Mouse (Mus musculus) hindbrain, embryonic 10.5 days (tissue): Measurements from ENCODE around the gene F2rl3. TPM values are rescaled to one million over a fixed set of nuclear protein-coding genes. Genes with fewer than 3 reads are reported as not detected.

Experiments
- DNase-seq: peaks from one replicate; pipeline ENCODE4 v3.0.0-alpha.2; 2017; ENCODE audit warnings: low spot score
- H3K27ac ChIP-seq: fragments of 300-500 bp; sonication (generic); 2 replicates; pipeline ENCODE4 v1.5.1; 2016; ENCODE audit warnings: mild to moderate bottlenecking, moderate library complexity
- H3K27me3 ChIP-seq: fragments of 300-500 bp; sonication (generic); 2 replicates; pipeline ENCODE4 v1.6.1; 2016; ENCODE audit warnings: mild to moderate bottlenecking; ENCODE audit not compliant: poor library complexity, insufficient read depth, severe bottlenecking
- H3K36me3 ChIP-seq: fragments of 300-500 bp; sonication (generic); 2 replicates; pipeline ENCODE4 v1.6.1; 2016; ENCODE audit warnings: mild to moderate bottlenecking, moderate library complexity
- H3K4me1 ChIP-seq: fragments of 300-500 bp; sonication (generic); replicated peaks from 2 replicates; pipeline ENCODE4 v1.6.1; 2016; ENCODE audit warnings: mild to moderate bottlenecking
- H3K4me3 ChIP-seq: fragments of 300-500 bp; sonication (generic); 2 replicates; pipeline ENCODE4 v1.5.1; 2016; ENCODE audit warnings: mild to moderate bottlenecking, moderate library complexity
- H3K9me3 ChIP-seq: fragments of 300-500 bp; sonication (generic); 2 replicates; pipeline ENCODE4 v1.6.1; 2016; ENCODE audit warnings: mild to moderate bottlenecking, moderate library complexity
- WGBS: fragments of 180-500 bp; shearing (Covaris S2); methylation state at CpG from one replicate; pipeline ENCODE4 v1.1.7; 2016; 5-methylcytosine and 5-hydroxymethylcytosine counted together
- polyA plus RNA-seq: library from polyadenylated mRNA; unstranded; fragments of >200 nt; fragmentation: Nextera tagmentation; extraction: Ambion mirVana; gene quantifications from 2 replicates; pipeline ENCODE4 v1.2.1, GENCODE M21; 2016

Gene F2rl3
- polyA plus RNA-seq, 1 experiment from 2014 or later = 2.5 TPM

DNA sequence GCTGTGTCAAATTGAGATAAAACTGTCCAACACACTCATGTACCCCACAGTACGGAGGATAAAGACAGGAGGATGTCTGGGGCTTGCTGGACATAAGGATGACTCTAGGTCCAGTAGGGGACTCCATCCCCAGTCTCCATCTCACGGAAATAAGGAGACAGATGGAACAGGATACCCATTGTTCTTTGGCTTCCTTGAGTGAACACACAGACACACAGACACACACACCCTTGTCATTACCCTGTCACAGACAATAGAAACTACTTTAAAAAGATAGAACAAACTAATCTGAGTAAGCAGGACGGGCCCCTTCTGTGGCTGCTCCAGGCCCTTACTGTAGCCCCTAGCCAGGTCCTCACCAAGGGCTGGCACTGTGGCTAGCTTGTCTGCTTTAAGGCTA, 9.4 kb upstream of the F2rl3 start:
- no peak overlapping the region for H3K4me3 ChIP-seq
- no peaks in the 10 kb centered on the region for H3K9me3 ChIP-seq
- WGBS = 85% methylated on average over 3 of the region's 3 CpGs
- DNase-seq = peak; percentile 1
- H3K4me1 ChIP-seq = no peaks in the 10 kb centered on the region
- H3K27ac ChIP-seq = no peak overlapping the region
- no peaks in the 10 kb centered on the region for H3K27me3 ChIP-seq
- peaks cover 96% of the 10 kb centered on the region for H3K36me3 ChIP-seq

DNA sequence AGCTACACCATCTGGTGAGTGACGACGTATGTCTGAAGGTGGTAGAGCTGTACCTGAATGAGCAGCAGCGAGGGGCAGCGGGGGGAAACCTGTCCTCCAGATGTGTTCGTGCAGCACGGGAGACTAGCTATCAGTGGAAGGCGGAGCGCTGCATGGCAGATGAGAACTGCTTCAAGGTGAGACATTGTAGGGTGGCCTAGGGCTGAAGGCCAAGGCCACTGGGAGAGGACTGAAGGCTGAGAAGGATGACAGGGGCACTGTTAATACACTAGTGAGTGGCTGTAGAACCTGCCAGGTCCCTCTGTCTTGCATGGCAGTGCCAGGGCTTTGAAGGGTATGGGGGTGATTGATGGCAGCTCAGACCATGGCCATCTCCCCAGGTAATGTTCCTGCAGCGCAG, 8.5 kb upstream of the F2rl3 start:
- no peak overlapping the region for H3K4me3 ChIP-seq
- no peaks in the 10 kb centered on the region for H3K4me1 ChIP-seq
- H3K9me3 ChIP-seq = no peaks in the 10 kb centered on the region
- H3K27me3 ChIP-seq = no peaks in the 10 kb centered on the region
- peak; percentile 1 for DNase-seq
- no peak overlapping the region for H3K27ac ChIP-seq
- 96% methylated on average over 9 of the region's 9 CpGs for WGBS
- peaks cover 96% of the 10 kb centered on the region for H3K36me3 ChIP-seq

DNA sequence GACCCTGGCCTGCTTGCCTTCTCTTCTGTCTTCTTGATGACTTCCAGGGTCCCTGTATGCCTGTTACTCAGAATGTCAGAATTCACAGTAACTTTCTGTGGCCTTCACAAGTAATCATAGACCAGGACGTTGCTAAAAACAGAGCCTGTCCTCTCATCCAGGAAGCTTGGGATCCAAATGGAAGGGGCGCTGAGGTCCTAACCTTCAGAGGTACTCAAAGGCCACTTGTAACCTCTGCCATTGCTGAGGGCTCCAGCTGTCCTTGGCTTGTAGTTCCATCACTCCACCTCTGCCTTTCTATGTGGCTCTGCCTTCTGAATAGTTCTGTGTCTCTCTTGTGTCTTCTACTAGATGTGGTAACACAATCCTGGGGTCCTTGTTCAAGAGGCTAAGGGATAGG, 7.9 kb upstream of the F2rl3 start:
- Histone ChIP-seq H3K27me3 (no peaks in the 10 kb centered on the region), H3K36me3 (peaks cover 96% of the 10 kb centered on the region), H3K4me1 (no peaks in the 10 kb centered on the region), H3K9me3 (no peaks in the 10 kb centered on the region), H3K4me3 (no peak overlapping the region), H3K27ac (no peak overlapping the region)
- 91% methylated on average over 2 of the region's 2 CpGs for WGBS
- DNase-seq = no peak

DNA sequence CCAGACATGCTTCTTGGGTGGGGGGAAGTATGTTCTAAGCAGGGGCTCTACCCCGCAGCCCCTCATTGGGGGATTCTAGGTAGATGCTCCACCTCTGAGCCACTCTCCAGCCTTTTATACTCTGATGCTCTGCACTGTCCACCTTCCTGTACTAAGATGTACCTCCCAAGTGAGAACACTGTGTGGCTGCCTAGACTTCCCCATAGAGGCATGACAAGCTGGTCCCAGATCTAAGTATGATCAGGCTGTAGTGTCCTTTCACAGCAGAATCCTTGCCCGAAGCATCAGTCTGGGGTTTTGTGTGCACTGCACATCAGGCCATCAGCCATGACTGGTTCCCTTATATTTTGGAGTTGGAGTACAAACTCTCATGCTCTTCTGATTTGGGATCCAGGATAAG, 5.6 kb upstream of the F2rl3 start:
- peaks cover 84% of the 10 kb centered on the region for H3K36me3 ChIP-seq
- no peaks in the 10 kb centered on the region for H3K9me3 ChIP-seq
- no peak overlapping the region for H3K27ac ChIP-seq
- 91% methylated on average over 2 of the region's 2 CpGs for WGBS
- H3K4me1 ChIP-seq = no peaks in the 10 kb centered on the region
- no peaks in the 10 kb centered on the region for H3K27me3 ChIP-seq
- no peak overlapping the region for H3K4me3 ChIP-seq
- DNase-seq = peak; percentile 1

DNA sequence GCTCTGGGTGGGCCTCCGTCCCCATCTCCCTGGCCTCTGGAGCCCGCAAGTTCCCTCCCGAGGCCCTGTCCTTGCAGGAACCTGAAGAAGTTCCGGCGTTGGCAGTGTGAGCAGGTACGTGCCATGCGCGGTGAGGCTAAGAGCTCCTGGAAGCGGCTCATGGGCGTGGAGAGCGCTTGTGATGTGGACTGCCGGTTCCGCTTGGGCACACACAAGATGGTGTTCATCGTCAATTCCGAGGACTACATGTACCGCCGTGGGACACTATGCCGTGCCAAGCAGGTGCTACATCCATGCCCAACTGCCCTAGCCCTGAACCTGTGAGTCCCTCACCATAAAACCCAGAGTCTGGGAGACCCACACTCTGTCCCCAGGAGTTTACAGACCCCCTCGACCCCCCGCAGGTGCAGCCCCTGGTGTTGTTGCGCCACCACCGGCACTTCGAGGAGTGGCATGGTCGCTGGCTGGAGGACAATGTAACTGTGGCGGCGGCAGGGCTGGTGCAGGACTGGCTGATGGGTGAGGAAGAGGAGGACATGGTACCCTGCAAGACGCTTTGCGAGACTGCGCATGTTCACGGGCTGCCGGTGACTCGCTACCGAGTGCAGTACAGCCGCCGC, 4.8 kb upstream of the F2rl3 start:
- H3K9me3 ChIP-seq = no peaks in the 10 kb centered on the region
- H3K27me3 ChIP-seq = no peaks in the 10 kb centered on the region
- WGBS = 96% methylated on average over 35 of the region's 35 CpGs
- no peak overlapping the region for H3K27ac ChIP-seq
- peaks cover 75% of the 10 kb centered on the region for H3K36me3 ChIP-seq
- H3K4me1 ChIP-seq = no peaks in the 10 kb centered on the region
- H3K4me3 ChIP-seq = no peak overlapping the region
- DNase-seq = no peak

DNA sequence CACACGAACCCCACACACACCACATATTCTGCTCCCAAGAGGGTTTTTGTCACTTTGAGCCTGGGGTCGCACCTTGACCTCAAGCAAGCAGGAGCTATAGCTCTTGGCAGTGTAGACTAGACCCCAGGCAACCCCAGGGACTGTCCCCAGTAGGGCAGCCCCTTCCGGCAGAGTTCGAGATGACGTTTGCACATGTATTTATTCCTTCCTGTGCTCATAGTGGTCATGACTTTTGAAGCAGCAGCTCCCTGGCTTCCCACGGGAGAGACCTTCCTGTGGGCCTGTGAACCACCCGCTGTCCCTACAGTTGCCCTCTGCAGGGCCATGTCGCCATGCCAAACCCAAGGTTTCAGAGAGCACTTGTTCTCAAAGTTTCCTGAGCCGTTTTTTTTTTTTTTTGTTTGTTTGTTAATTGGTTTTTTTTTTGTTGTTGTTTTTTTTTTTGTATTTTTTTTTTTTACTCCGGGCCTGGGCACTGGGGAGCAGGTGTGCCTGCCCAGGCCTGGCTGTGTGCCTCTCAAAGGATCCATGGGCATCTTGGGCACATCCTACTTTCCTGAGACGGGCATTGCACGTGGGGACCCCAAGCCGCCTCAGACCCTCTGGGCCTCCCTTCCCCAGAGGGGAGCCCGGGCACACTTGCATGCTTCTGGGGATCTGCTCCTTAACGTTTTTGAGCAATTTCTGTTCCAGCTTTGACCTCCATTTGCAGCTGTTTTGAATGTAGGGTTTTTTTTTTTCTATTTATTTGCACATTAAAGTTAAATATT, 4.1 kb upstream of the F2rl3 start:
- WGBS = 93% methylated on average over 15 of the region's 15 CpGs
- Histone ChIP-seq H3K27ac (no peak overlapping the region), H3K9me3 (no peaks in the 10 kb centered on the region), H3K36me3 (peaks cover 68% of the 10 kb centered on the region), H3K27me3 (no peaks in the 10 kb centered on the region), H3K4me1 (no peaks in the 10 kb centered on the region), H3K4me3 (no peak overlapping the region)
- DNase-seq = no peak

DNA sequence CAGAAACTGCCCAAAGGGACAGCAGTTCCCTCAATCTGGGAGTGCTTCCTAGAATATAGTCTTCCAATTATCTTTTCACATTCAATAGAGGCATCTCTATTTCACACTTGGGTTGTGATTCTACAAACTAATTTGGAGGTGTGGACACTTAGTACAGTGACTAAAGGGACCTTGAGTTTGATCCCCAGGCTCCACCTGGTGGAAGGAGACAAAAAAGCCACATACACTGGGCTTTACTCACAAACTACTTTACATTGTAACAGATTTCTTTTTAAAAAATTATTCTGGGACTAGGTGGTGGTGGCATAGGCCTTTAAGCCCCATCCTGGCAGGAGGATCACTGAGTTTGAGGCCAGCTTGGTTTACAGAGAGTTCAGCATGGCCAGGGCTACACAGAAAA, 3.4 kb upstream of the F2rl3 start:
- no peaks in the 10 kb centered on the region for H3K4me1 ChIP-seq
- no peak overlapping the region for H3K4me3 ChIP-seq
- H3K9me3 ChIP-seq = no peaks in the 10 kb centered on the region
- no peak for DNase-seq
- no peak overlapping the region for H3K27ac ChIP-seq
- H3K27me3 ChIP-seq = no peaks in the 10 kb centered on the region
- peaks cover 61% of the 10 kb centered on the region for H3K36me3 ChIP-seq

DNA sequence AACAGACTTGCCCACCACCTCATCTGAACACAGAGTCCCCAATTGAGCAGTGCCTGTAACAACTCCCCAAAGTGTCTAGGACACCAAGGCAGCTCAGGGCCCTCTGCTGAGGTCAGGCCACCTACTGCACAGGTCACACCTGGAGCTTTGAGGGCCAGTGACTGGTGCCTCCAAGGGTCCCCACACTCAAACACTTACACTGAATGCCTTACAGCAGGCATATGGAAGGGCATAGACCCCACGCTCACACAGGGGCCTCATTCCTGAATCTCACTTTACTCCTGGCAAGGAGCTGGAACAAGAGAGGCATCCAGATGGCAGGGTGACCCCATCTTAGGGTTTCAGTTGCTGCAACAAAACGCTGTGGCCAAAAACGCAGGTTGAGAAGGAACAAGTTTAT, 1.5 kb upstream of the F2rl3 start:
- WGBS = 89% methylated on average over 3 of the region's 3 CpGs
- H3K36me3 ChIP-seq = peaks cover 46% of the 10 kb centered on the region
- no peaks in the 10 kb centered on the region for H3K27me3 ChIP-seq
- H3K27ac ChIP-seq = no peak overlapping the region
- no peak for DNase-seq
- no peaks in the 10 kb centered on the region for H3K9me3 ChIP-seq
- no peak overlapping the region for H3K4me3 ChIP-seq
- H3K4me1 ChIP-seq = no peaks in the 10 kb centered on the region

DNA sequence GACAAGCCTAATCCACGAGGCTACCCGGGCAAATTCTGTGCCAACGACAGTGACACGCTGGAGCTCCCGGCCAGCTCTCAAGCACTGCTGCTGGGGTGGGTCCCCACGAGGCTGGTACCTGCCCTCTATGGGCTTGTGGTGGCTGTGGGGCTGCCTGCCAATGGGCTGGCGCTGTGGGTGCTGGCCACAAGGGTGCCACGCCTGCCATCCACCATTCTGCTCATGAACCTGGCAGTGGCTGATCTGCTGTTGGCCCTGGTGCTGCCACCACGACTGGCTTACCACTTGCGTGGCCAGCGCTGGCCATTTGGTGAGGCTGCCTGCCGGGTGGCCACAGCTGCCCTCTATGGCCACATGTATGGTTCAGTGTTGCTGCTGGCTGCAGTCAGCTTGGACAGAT, 626 bp downstream of the F2rl3 start:
- Histone ChIP-seq H3K36me3 (peaks cover 25% of the 10 kb centered on the region), H3K4me3 (no peak overlapping the region), H3K27ac (peak overlapping the region; percentile 13), H3K4me1 (peaks cover 5% of the 10 kb centered on the region; the same call in 1 of the 2 replicates), H3K9me3 (no peaks in the 10 kb centered on the region), H3K27me3 (no peaks in the 10 kb centered on the region)
- no peak for DNase-seq
- WGBS = 92% methylated on average over 12 of the region's 12 CpGs

DNA sequence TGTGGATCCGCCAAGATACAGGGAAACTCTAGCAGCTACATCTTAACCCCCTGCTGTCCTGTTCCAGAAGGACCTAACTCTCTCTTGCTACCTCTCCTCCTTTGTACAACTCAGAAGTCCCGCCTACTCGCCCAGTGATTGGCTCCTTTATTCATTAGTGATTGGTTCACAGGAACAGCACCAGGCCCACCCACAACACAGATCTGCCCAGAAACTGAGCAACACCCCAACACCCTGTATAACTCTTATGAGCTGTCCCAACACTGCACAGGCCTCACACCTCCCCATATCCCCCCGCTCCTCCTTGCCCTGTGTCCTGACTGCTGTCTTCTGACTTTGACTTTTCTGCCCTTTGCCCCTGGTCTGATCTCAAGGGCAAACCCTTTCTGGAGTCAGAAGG, 4.0 kb downstream of the F2rl3 start:
- no peaks in the 10 kb centered on the region for H3K27me3 ChIP-seq
- H3K9me3 ChIP-seq = no peaks in the 10 kb centered on the region
- WGBS = 63% methylated on average over 4 of the region's 4 CpGs
- no peak for DNase-seq
- no peak overlapping the region for H3K4me3 ChIP-seq
- no peaks in the 10 kb centered on the region for H3K36me3 ChIP-seq
- peaks cover 5% of the 10 kb centered on the region; the same call in 1 of the 2 replicates for H3K4me1 ChIP-seq
- H3K27ac ChIP-seq = no peak overlapping the region

DNA sequence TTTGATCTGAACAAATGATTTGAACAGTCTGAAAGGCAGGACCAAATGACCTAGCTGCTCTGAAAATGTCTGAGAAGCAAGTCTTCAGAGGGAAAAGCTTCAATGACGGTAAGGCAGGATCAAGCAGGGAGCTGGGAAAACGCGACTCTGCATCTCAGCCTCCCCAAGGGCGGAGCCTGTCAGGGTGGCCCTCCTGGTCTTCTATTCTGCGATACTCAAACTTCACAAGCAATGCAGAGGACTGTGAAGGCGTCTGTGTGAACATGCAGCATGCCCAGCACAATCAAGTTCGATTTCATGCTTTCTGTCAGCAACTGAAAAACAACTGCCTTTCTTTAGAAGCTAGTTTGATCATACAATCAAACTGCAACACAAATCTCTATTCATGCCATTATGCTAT, 5.1 kb downstream of the F2rl3 start:
- DNase-seq = no peak
- Histone ChIP-seq H3K4me3 (no peak overlapping the region), H3K36me3 (no peaks in the 10 kb centered on the region), H3K27ac (no peak overlapping the region), H3K27me3 (no peaks in the 10 kb centered on the region), H3K4me1 (peaks cover 5% of the 10 kb centered on the region; the same call in 1 of the 2 replicates), H3K9me3 (no peaks in the 10 kb centered on the region)
- WGBS = 35% methylated on average over 7 of the region's 7 CpGs

DNA sequence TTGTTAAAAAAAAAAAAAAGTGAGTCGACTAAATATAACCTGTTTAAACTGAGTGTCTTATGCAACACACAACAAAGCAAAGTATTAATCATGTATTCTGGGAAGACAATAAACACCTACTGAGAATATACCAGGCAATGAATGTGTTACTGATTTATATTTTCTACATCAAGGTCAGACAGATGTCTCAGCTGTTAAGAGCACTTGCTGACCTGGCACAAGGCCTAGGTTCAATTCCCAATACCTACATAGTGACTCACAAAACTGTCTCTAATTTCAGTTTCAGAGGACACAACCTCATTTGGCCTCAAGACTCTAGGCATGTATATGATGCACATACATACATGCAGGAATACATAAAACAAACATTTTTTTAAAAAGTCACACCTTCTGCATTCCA, 16.1 kb downstream of the F2rl3 start:
- no peak overlapping the region for H3K27ac ChIP-seq
- H3K27me3 ChIP-seq = no peaks in the 10 kb centered on the region
- no peaks in the 10 kb centered on the region for H3K4me1 ChIP-seq
- no peaks in the 10 kb centered on the region for H3K36me3 ChIP-seq
- no peak overlapping the region for H3K4me3 ChIP-seq
- no peaks in the 10 kb centered on the region for H3K9me3 ChIP-seq
- WGBS = 91% methylated on average over 1 of the region's 1 CpGs
- DNase-seq = no peak

DNA sequence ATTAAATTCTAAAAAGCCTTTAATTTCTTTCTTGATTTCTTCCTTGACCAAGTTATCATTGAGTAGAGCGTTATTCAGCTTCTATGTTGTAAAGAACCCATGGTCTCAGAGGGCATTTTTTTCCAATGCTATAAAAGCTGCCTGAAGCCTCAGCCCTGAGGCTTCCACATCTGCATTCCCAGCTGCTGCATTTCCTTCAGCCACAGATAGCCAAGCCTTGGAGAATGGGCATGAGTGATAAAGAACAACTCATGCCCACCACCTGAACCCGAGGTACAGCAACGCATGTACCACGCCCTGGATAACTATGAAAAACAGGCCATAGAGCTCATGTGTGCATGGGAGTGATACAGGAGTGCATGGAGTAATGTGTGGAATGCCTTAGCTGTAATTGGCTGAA, 19.0 kb downstream of the F2rl3 start:
- Histone ChIP-seq H3K9me3 (no peaks in the 10 kb centered on the region), H3K36me3 (no peaks in the 10 kb centered on the region), H3K27ac (no peak overlapping the region), H3K27me3 (no peaks in the 10 kb centered on the region), H3K4me3 (no peak overlapping the region), H3K4me1 (no peaks in the 10 kb centered on the region)
- no peak for DNase-seq
- 90% methylated on average over 4 of the region's 4 CpGs for whole genome bisulfite sequencing
